Comparison of ENCODE assay signal across 12 mouse cellular contexts in the genomic region with DNA sequence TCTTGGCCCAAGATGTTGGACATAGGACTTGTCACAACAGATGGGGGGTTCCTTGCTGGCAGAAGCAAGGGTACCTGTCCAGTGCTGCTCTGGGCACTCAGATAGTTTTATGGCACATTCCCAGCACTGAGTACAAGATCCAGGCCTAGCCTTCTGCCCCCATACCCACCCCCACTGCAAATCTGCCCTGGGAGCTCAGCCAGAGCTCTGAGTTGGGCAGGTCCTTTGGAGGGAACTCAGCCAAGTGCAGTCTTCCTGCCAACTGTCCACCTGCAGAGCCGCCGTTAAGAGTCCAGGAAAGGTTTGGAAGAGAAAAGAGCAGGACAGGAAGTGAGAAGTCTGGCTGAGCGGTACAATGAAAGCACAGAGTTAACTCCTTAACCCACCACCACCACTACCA. TPM values are rescaled to one million over a fixed set of nuclear protein-coding genes. Genes with fewer than 3 reads are reported as not detected.
DNase-seq lines count a peak whose midpoint lies in the region; ATAC-seq lines count a peak whose summit lies in the region.
"Had no signal": no experiment of that assay in that cellular context is flagged by ENCODE, and none has a peak within 500 bp of the region (broad histone marks: within the 10 kb centered on the region; RNA-seq: fewer than 3 reads in every experiment).

No protein-coding gene starts in this region.

- 60% methylated on average over 3 of the region's 3 CpGs for WGBS in embryonic facial prominence, embryonic 13.5 days
- WGBS in embryonic facial prominence, embryonic 10.5 days = 79% methylated on average over 3 of the region's 3 CpGs
- WGBS in midbrain, embryonic 13.5 days = 80% methylated on average over 3 of the region's 3 CpGs
- 81% methylated on average over 3 of the region's 3 CpGs for WGBS in midbrain, embryonic 16.5 days
- WGBS in stomach, embryonic 14.5 days = 57% methylated on average over 3 of the region's 3 CpGs

- peak overlapping the region; percentile 49; the same call in 1 of the 2 replicates for H3K27ac ChIP-seq in embryonic facial prominence, embryonic 13.5 days
- no peak overlapping the region for H3K27ac ChIP-seq in embryonic facial prominence, embryonic 10.5 days (replicated peaks)
- peak overlapping the region; percentile 68; the same call in 1 of the 2 replicates for H3K27ac ChIP-seq in midbrain, embryonic 13.5 days
- no peak overlapping the region for H3K27ac ChIP-seq in midbrain, embryonic 16.5 days (ENCODE audit: low read length)
- H3K27ac ChIP-seq in stomach, embryonic 14.5 days (ENCODE audit: low read length) = peak overlapping the region; percentile 64; the same call in 1 of the 2 replicates

- no peak overlapping the region for H3K4me3 ChIP-seq in embryonic facial prominence, embryonic 13.5 days
- H3K4me3 ChIP-seq in embryonic facial prominence, embryonic 10.5 days = no peak overlapping the region
- no peak overlapping the region for H3K4me3 ChIP-seq in midbrain, embryonic 13.5 days (replicated peaks)
- H3K4me3 ChIP-seq in midbrain, embryonic 16.5 days (ENCODE audit: low read depth, low read length) = no peak overlapping the region
- no peak overlapping the region for H3K4me3 ChIP-seq in stomach, embryonic 14.5 days (ENCODE audit: low read depth, low read length)

- H3K9me3 ChIP-seq in embryonic facial prominence, embryonic 13.5 days = no peaks in the 10 kb centered on the region
- H3K9me3 ChIP-seq in embryonic facial prominence, embryonic 10.5 days = no peaks in the 10 kb centered on the region
- no peaks in the 10 kb centered on the region for H3K9me3 ChIP-seq in midbrain, embryonic 13.5 days
- H3K9me3 ChIP-seq in midbrain, embryonic 16.5 days (replicated peaks; ENCODE audit: control insufficient read depth, low read length, poor library complexity, severe bottlenecking) = no peaks in the 10 kb centered on the region
- H3K9me3 ChIP-seq in stomach, embryonic 14.5 days (ENCODE audit: control insufficient read depth, low read depth, low read length) = no peaks in the 10 kb centered on the region
- H3K9me3 ChIP-seq: liver, embryonic 13.5 days had no signal

- H3K9ac ChIP-seq in embryonic facial prominence, embryonic 13.5 days = no peak overlapping the region
- H3K9ac ChIP-seq in midbrain, embryonic 13.5 days (replicated peaks) = no peak overlapping the region
- H3K9ac ChIP-seq in midbrain, embryonic 16.5 days (ENCODE audit: low read depth, low read length) = no peak overlapping the region
- no peak overlapping the region for H3K9ac ChIP-seq in stomach, embryonic 14.5 days (replicated peaks; ENCODE audit: low read depth, low read length)

- no peaks in the 10 kb centered on the region for H3K36me3 ChIP-seq in embryonic facial prominence, embryonic 13.5 days
- peaks cover 10% of the 10 kb centered on the region for H3K36me3 ChIP-seq in embryonic facial prominence, embryonic 10.5 days (replicated peaks)
- H3K36me3 ChIP-seq in midbrain, embryonic 13.5 days = no peaks in the 10 kb centered on the region
- no peaks in the 10 kb centered on the region for H3K36me3 ChIP-seq in midbrain, embryonic 16.5 days (ENCODE audit: control insufficient read depth, insufficient read depth, low read length)
- H3K36me3 ChIP-seq in stomach, embryonic 14.5 days (ENCODE audit: control insufficient read depth, insufficient read depth, low read length) = no peaks in the 10 kb centered on the region
- H3K36me3 ChIP-seq: liver, embryonic 13.5 days had no signal

- peaks cover 24% of the 10 kb centered on the region for H3K4me1 ChIP-seq in embryonic facial prominence, embryonic 13.5 days
- peaks cover 26% of the 10 kb centered on the region for H3K4me1 ChIP-seq in embryonic facial prominence, embryonic 10.5 days
- peaks cover 22% of the 10 kb centered on the region for H3K4me1 ChIP-seq in midbrain, embryonic 13.5 days (replicated peaks)
- peaks cover 18% of the 10 kb centered on the region for H3K4me1 ChIP-seq in midbrain, embryonic 16.5 days (ENCODE audit: control insufficient read depth, insufficient read depth, low read length)
- peaks cover 12% of the 10 kb centered on the region for H3K4me1 ChIP-seq in stomach, embryonic 14.5 days (ENCODE audit: control insufficient read depth, insufficient read depth, low read length)

- DNase-seq in embryonic facial prominence, embryonic 10.5 days (ENCODE audit: low spot score) = no peak
- DNase-seq in kidney, adult 8-10 months = peak; percentile 90 to 91
- no peak for DNase-seq in spleen, adult 12 weeks (ENCODE audit: low spot score)
- DNase-seq: liver, embryonic 13.5 days; thymus, postnatal 4 days had no signal

- ATAC-seq in embryonic facial prominence, embryonic 13.5 days (ENCODE audit: insufficient number of reproducible peaks, insufficient read depth, low FRiP score, low TSS enrichment, low read depth) = no peak
- no peak for ATAC-seq in midbrain, embryonic 13.5 days
- ATAC-seq in midbrain, embryonic 16.5 days = no peak
- no peak for ATAC-seq in stomach, embryonic 14.5 days (ENCODE audit: insufficient number of reproducible peaks, insufficient read depth, low FRiP score, low read depth)
- ATAC-seq in erythroid progenitor cell, adult 5-6 weeks (replicated peaks; ENCODE audit: low FRiP score, poor library complexity, severe bottlenecking) = no peak

- no peaks in the 10 kb centered on the region for H3K27me3 ChIP-seq in embryonic facial prominence, embryonic 13.5 days
- H3K27me3 ChIP-seq in embryonic facial prominence, embryonic 10.5 days (replicated peaks; ENCODE audit: low read depth, poor library complexity, severe bottlenecking) = no peaks in the 10 kb centered on the region
- no peaks in the 10 kb centered on the region for H3K27me3 ChIP-seq in midbrain, embryonic 13.5 days
- no peaks in the 10 kb centered on the region for H3K27me3 ChIP-seq in midbrain, embryonic 16.5 days (ENCODE audit: control insufficient read depth, insufficient read depth, low read depth, low read length)
- H3K27me3 ChIP-seq in stomach, embryonic 14.5 days (ENCODE audit: control insufficient read depth, insufficient read depth, low read length) = no peaks in the 10 kb centered on the region
- H3K27me3 ChIP-seq: liver, embryonic 13.5 days had no signal

- H3K4me2 ChIP-seq in embryonic facial prominence, embryonic 13.5 days = no peak overlapping the region
- no peak overlapping the region; the same call in 1 of the 2 replicates for H3K4me2 ChIP-seq in midbrain, embryonic 13.5 days (replicated peaks)
- no peak overlapping the region for H3K4me2 ChIP-seq in midbrain, embryonic 16.5 days (ENCODE audit: low read length)
- H3K4me2 ChIP-seq in stomach, embryonic 14.5 days (replicated peaks; ENCODE audit: low read depth, low read length) = peak overlapping the region; percentile 33; the same call in 1 of the 2 replicates

RNA-seq across cellular contexts. Expression of a gene that starts 1.1 kb away (rescaled TPM):
- 0.14 and 0.39 TPM in 2 replicates for polyA plus RNA-seq in embryonic facial prominence, embryonic 13.5 days (2015; fragmentation: Nextera tagmentation; extraction: Ambion mirVana)
- 0.35 and 0.42 TPM in 2 replicates for polyA plus RNA-seq in embryonic facial prominence, embryonic 10.5 days (2016; fragmentation: Nextera tagmentation; extraction: Ambion mirVana)
- 0.71 and 0.98 TPM in 2 replicates for polyA plus RNA-seq in midbrain, embryonic 13.5 days (2015; fragmentation: Nextera tagmentation; extraction: Ambion mirVana)
- 0.48 and 0.49 TPM in 2 replicates for polyA plus RNA-seq in midbrain, embryonic 16.5 days (2015; fragmentation: Nextera tagmentation; extraction: Ambion mirVana)
- 0.13 and 0.41 TPM in 2 replicates for polyA plus RNA-seq in stomach, embryonic 14.5 days (2014; fragmentation: Nextera tagmentation; extraction: Ambion mirVana)
- total RNA-seq in erythroid progenitor cell, adult 5-6 weeks (2015; ENCODE audit: low replicate concordance) = 1.8 and 2.1 TPM in 2 replicates
- 1.0 TPM in 1 of 2 replicates, not detected in the other for total RNA-seq in erythroid progenitor cell, adult 5-6 weeks (2017; ENCODE audit: low replicate concordance)
- total RNA-seq: hematopoietic stem cell, adult 5-6 weeks had no signal

RNA-seq across cellular contexts. Expression of a gene that starts 1.4 kb away (rescaled TPM):
- polyA plus RNA-seq in embryonic facial prominence, embryonic 13.5 days (2015; fragmentation: Nextera tagmentation; extraction: Ambion mirVana) = 0.14 TPM in 1 of 2 replicates, not detected in the other
- 0.04 TPM in 1 of 2 replicates, not detected in the other for polyA plus RNA-seq in embryonic facial prominence, embryonic 10.5 days (2016; fragmentation: Nextera tagmentation; extraction: Ambion mirVana)
- 0.07 TPM in 1 of 2 replicates, not detected in the other for polyA plus RNA-seq in midbrain, embryonic 13.5 days (2015; fragmentation: Nextera tagmentation; extraction: Ambion mirVana)
- polyA plus RNA-seq in midbrain, embryonic 16.5 days (2015; fragmentation: Nextera tagmentation; extraction: Ambion mirVana) = 0.09 TPM in 1 of 2 replicates, not detected in the other
- 0.08 and 0.09 TPM in 2 replicates for polyA plus RNA-seq in stomach, embryonic 14.5 days (2014; fragmentation: Nextera tagmentation; extraction: Ambion mirVana)
- total RNA-seq in erythroid progenitor cell, adult 5-6 weeks (2015; ENCODE audit: low replicate concordance) = not detected in 2 replicates
- total RNA-seq in erythroid progenitor cell, adult 5-6 weeks (2017; ENCODE audit: low replicate concordance) = not detected in 2 replicates
- polyA plus RNA-seq: embryonic facial prominence, embryonic 14.5 days; liver, embryonic 13.5 days had no signal

RNA-seq across cellular contexts. Expression of a gene that starts 5.8 kb away (rescaled TPM):
- polyA plus RNA-seq in embryonic facial prominence, embryonic 13.5 days (2015; fragmentation: Nextera tagmentation; extraction: Ambion mirVana) = 96.8 and 97.0 TPM in 2 replicates
- polyA plus RNA-seq in embryonic facial prominence, embryonic 10.5 days (2016; fragmentation: Nextera tagmentation; extraction: Ambion mirVana) = 98.6 and 100 TPM in 2 replicates
- 97.9 and 103 TPM in 2 replicates for polyA plus RNA-seq in midbrain, embryonic 13.5 days (2015; fragmentation: Nextera tagmentation; extraction: Ambion mirVana)
- 108 and 113 TPM in 2 replicates for polyA plus RNA-seq in midbrain, embryonic 16.5 days (2015; fragmentation: Nextera tagmentation; extraction: Ambion mirVana)
- polyA plus RNA-seq in stomach, embryonic 14.5 days (2014; fragmentation: Nextera tagmentation; extraction: Ambion mirVana) = 92.8 and 93.9 TPM in 2 replicates
- total RNA-seq in erythroid progenitor cell, adult 5-6 weeks (2015; ENCODE audit: low replicate concordance) = 21.4 and 38.9 TPM in 2 replicates
- total RNA-seq in erythroid progenitor cell, adult 5-6 weeks (2017; ENCODE audit: low replicate concordance) = 41.7 and 42.7 TPM in 2 replicates

RNA-seq across cellular contexts. Expression of a gene that starts 5.8 kb away (rescaled TPM):
- 0.20 TPM in 1 of 2 replicates, not detected in the other for polyA plus RNA-seq in embryonic facial prominence, embryonic 13.5 days (2015; fragmentation: Nextera tagmentation; extraction: Ambion mirVana)
- 0.14 TPM in 1 of 2 replicates, not detected in the other for polyA plus RNA-seq in embryonic facial prominence, embryonic 10.5 days (2016; fragmentation: Nextera tagmentation; extraction: Ambion mirVana)
- 0.14 and 0.19 TPM in 2 replicates for polyA plus RNA-seq in midbrain, embryonic 13.5 days (2015; fragmentation: Nextera tagmentation; extraction: Ambion mirVana)
- polyA plus RNA-seq in midbrain, embryonic 16.5 days (2015; fragmentation: Nextera tagmentation; extraction: Ambion mirVana) = not detected in 2 replicates
- not detected in 2 replicates for polyA plus RNA-seq in stomach, embryonic 14.5 days (2014; fragmentation: Nextera tagmentation; extraction: Ambion mirVana)
- total RNA-seq in erythroid progenitor cell, adult 5-6 weeks (2015; ENCODE audit: low replicate concordance) = not detected in 2 replicates
- total RNA-seq in erythroid progenitor cell, adult 5-6 weeks (2017; ENCODE audit: low replicate concordance) = not detected in 2 replicates
- total RNA-seq: hematopoietic stem cell, adult 5-6 weeks had no signal
- polyA plus RNA-seq: liver, embryonic 13.5 days had no signal

RNA-seq across cellular contexts. Expression of a gene that starts 18.5 kb away (rescaled TPM):
- 43.7 and 46.9 TPM in 2 replicates for polyA plus RNA-seq in embryonic facial prominence, embryonic 13.5 days (2015; fragmentation: Nextera tagmentation; extraction: Ambion mirVana)
- polyA plus RNA-seq in embryonic facial prominence, embryonic 10.5 days (2016; fragmentation: Nextera tagmentation; extraction: Ambion mirVana) = 57.4 and 60.6 TPM in 2 replicates
- 56.1 and 56.6 TPM in 2 replicates for polyA plus RNA-seq in midbrain, embryonic 13.5 days (2015; fragmentation: Nextera tagmentation; extraction: Ambion mirVana)
- 47.6 and 48.6 TPM in 2 replicates for polyA plus RNA-seq in midbrain, embryonic 16.5 days (2015; fragmentation: Nextera tagmentation; extraction: Ambion mirVana)
- 36.0 and 38.1 TPM in 2 replicates for polyA plus RNA-seq in stomach, embryonic 14.5 days (2014; fragmentation: Nextera tagmentation; extraction: Ambion mirVana)
- 9.4 and 10.9 TPM in 2 replicates for total RNA-seq in erythroid progenitor cell, adult 5-6 weeks (2015; ENCODE audit: low replicate concordance)
- 9.6 and 27.5 TPM in 2 replicates for total RNA-seq in erythroid progenitor cell, adult 5-6 weeks (2017; ENCODE audit: low replicate concordance)

Comparison
In these comparisons a context has a peak if more than half of its experiments do, and no peak if none do; other contexts are left out.
1. H3K27ac ChIP-seq: peak in embryonic facial prominence, embryonic 13.5 days (single experiment), midbrain, embryonic 13.5 days (single experiment) and stomach, embryonic 14.5 days (single experiment); none in embryonic facial prominence, embryonic 10.5 days (single experiment) and midbrain, embryonic 16.5 days (single experiment).
2. DNase-seq: peak in kidney, adult 8-10 months (2 of 2); none in embryonic facial prominence, embryonic 10.5 days (single experiment) and spleen, adult 12 weeks (single experiment).